Mouse (Mus musculus): Measurements from ENCODE around the gene Lmf1. TPM values are rescaled to one million over a fixed set of nuclear protein-coding genes. Genes with fewer than 3 reads are reported as not detected.

Lmf1 gene
- polyA plus RNA-seq (2015; fragmentation: Nextera tagmentation; extraction: Ambion mirVana): 15.5 and 16.1 TPM in 2 replicates

GRCm38 (mm10) chr17:25578920-25579319, at the start of gene Lmf1:
TSS of gene Lmf1 (plus strand) at chr17:25579085.
- DNase-seq (ENCODE audit: low spot score): peak; percentile 98

GRCm38 (mm10) chr17:25530357-25531022, 48.4 kb upstream of the Lmf1 start:
- DNase-seq (ENCODE audit: low spot score): no peak

- DNase-seq (ENCODE audit: low spot score): no peak
These were observed 39.7 kb upstream of the Lmf1 start for GRCm38 (mm10) chr17:25538945-25539875.

- DNase-seq (ENCODE audit: low spot score): no peak
These were observed 38.2 kb upstream of the Lmf1 start for GRCm38 (mm10) chr17:25540731-25541130.

- no peak for DNase-seq (ENCODE audit: low spot score)
These were observed 37.1 kb upstream of the Lmf1 start for GRCm38 (mm10) chr17:25541768-25542167.

- no peak for DNase-seq (ENCODE audit: low spot score)
These were observed 31.9 kb upstream of the Lmf1 start for GRCm38 (mm10) chr17:25547026-25547425.

GRCm38 (mm10) chr17:25550020-25550419, 28.9 kb upstream of the Lmf1 start:
- DNase-seq (ENCODE audit: low spot score): no peak

GRCm38 (mm10) chr17:25551313-25551712, 27.6 kb upstream of the Lmf1 start:
- no peak for DNase-seq (ENCODE audit: low spot score)

GRCm38 (mm10) chr17:25555159-25555558, 23.7 kb upstream of the Lmf1 start:
- no peak for DNase-seq (ENCODE audit: low spot score)

GRCm38 (mm10) chr17:25555666-25556629, 22.9 kb upstream of the Lmf1 start:
- DNase-seq (ENCODE audit: low spot score): no peak

GRCm38 (mm10) chr17:25556630-25557354, 22.1 kb upstream of the Lmf1 start:
- DNase-seq (ENCODE audit: low spot score): no peak

- no peak for DNase-seq (ENCODE audit: low spot score)
These were observed 19.3 kb upstream of the Lmf1 start for GRCm38 (mm10) chr17:25559634-25560033.

- DNase-seq (ENCODE audit: low spot score): no peak
These were observed 18.2 kb upstream of the Lmf1 start for GRCm38 (mm10) chr17:25560554-25561222.

- no peak for DNase-seq (ENCODE audit: low spot score)
These were observed 17.5 kb upstream of the Lmf1 start for GRCm38 (mm10) chr17:25561223-25562028.

GRCm38 (mm10) chr17:25564481-25564880, 14.4 kb upstream of the Lmf1 start:
- DNase-seq (ENCODE audit: low spot score): no peak

GRCm38 (mm10) chr17:25565244-25565643, 13.6 kb upstream of the Lmf1 start:
- DNase-seq (ENCODE audit: low spot score): no peak

GRCm38 (mm10) chr17:25565860-25566600, 12.9 kb upstream of the Lmf1 start:
- no peak for DNase-seq (ENCODE audit: low spot score)

- DNase-seq (ENCODE audit: low spot score): no peak
These were observed 11.6 kb upstream of the Lmf1 start for GRCm38 (mm10) chr17:25567261-25567660.
